Mouse (Mus musculus): Measurements from ENCODE around the gene Plekhh1. TPM values are rescaled to one million over a fixed set of nuclear protein-coding genes. Genes with fewer than 3 reads are reported as not detected.
A peak's percentile ranks its signal among the peaks of the same experiment; 100 is the strongest.
"Not testable (repeated sequence)": the region's sequence is repeated elsewhere in the genome, so short reads cannot be mapped to it uniquely, and the experiment has no call there.

Gene Plekhh1
- total and polyA plus RNA-seq, 2 experiments, result 0.09 to 0.27 TPM

DNA sequence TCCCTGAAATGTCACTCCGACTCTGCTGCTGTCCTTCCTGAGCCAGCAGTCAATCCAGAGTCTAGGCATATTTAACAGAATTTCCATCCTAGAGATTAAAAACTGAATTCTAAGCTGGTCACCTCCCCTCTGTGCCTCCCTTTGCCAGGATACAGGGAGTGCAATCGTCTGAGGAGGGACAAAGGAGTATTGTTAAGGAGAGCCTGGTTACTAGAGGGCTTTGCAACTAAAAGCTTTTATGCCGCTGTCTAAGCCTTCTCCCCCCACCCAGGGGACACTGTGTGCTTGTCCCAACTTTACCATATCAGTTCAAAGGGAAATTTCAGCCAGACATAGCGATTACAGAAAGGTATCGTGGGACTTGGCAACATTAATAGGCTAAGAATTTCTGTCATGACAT is 12.9 kb upstream of the Plekhh1 start:
- Histone ChIP-seq H3K36me3 (ENCODE audit: control insufficient read depth, insufficient read depth, low read length) (no peaks in the 10 kb centered on the region), H3K4me3 (ENCODE audit: insufficient read depth, low read depth, low read length) (no peak overlapping the region), H3K79me2 (ENCODE audit: control insufficient read depth, insufficient read depth, low read length) (no peaks in the 10 kb centered on the region), H3K27ac (replicated peaks; ENCODE audit: insufficient read depth, low read depth, low read length) (no peak overlapping the region), H3K9ac (ENCODE audit: low read depth, low read length) (no peak overlapping the region), H3K4me1 (ENCODE audit: control insufficient read depth, insufficient read depth, low read length) (no peaks in the 10 kb centered on the region), H3K27me3 (ENCODE audit: control insufficient read depth, insufficient read depth, low read length) (no peaks in the 10 kb centered on the region)
- DNase-seq (ENCODE audit: extremely low read depth, low read depth, low spot score), result no peak
- TF ChIP-seq CTCF (IDR thresholded peaks at IDR 0.05; ENCODE audit: low read depth, low read length) (no peak), POLR2A (IDR thresholded peaks at IDR 0.05; ENCODE audit: extremely low read depth, insufficient read depth, low read length) (no peak)
- 72% methylated on average over 5 of the region's 5 CpGs for WGBS

DNA sequence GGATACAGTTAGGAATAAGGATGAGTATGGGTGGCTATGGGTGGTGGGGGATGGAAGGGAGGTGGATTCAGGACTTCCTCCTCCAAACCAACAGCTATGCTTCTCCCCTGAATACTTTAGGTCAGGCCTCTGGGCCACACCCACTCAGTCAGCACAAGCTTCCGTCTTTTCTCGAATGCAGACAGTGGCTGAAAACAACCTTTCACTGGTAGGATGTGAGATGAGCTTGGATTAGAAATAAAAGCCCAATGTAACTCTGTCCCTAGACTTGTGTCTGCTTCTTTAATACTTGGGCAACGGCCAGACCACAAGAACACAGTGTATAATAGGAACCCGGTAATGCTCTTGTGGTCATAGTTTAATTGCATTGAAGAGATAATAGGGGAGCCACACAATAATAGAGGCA is 11.0 kb upstream of the Plekhh1 start:
- no peaks in the 10 kb centered on the region for H3K4me1 ChIP-seq (ENCODE audit: control insufficient read depth, insufficient read depth, low read length)
- TF ChIP-seq POLR2A (IDR thresholded peaks at IDR 0.05; ENCODE audit: extremely low read depth, insufficient read depth, low read length) (no peak), CTCF (IDR thresholded peaks at IDR 0.05; ENCODE audit: low read depth, low read length) (no peak)
- WGBS, result 70% methylated on average over 4 of the region's 4 CpGs
- no peak overlapping the region for H3K9ac ChIP-seq (ENCODE audit: low read depth, low read length)
- no peaks in the 10 kb centered on the region for H3K36me3 ChIP-seq (ENCODE audit: control insufficient read depth, insufficient read depth, low read length)
- H3K4me3 ChIP-seq (ENCODE audit: insufficient read depth, low read depth, low read length), result no peak overlapping the region
- no peaks in the 10 kb centered on the region for H3K79me2 ChIP-seq (ENCODE audit: control insufficient read depth, insufficient read depth, low read length)
- no peak overlapping the region for H3K27ac ChIP-seq (replicated peaks; ENCODE audit: insufficient read depth, low read depth, low read length)
- DNase-seq (ENCODE audit: extremely low read depth, low read depth, low spot score), result peak; percentile 31
- H3K27me3 ChIP-seq (ENCODE audit: control insufficient read depth, insufficient read depth, low read length), result no peaks in the 10 kb centered on the region

DNA sequence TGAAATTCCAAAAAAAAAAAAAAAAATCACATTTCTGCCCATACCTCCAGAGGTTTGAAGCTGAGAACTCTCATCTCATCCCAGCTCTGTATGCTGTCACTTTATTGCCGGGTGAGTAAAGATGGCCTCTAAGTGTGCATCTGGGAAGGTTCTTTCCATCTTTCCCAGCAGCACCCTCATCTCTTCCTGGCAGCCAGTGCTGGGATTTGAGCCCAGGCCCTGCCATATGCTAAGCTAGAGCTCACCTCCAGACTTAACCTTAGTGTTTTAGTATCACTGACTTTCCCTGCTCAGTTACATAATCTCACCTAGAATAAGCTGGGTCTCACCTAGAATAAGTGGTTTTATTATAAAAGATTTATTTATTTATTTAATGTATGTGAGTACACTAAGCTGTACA is 7.1 kb upstream of the Plekhh1 start:
- Histone ChIP-seq H3K4me1 (ENCODE audit: control insufficient read depth, insufficient read depth, low read length) (no peaks in the 10 kb centered on the region), H3K79me2 (ENCODE audit: control insufficient read depth, insufficient read depth, low read length) (no peaks in the 10 kb centered on the region)

DNA sequence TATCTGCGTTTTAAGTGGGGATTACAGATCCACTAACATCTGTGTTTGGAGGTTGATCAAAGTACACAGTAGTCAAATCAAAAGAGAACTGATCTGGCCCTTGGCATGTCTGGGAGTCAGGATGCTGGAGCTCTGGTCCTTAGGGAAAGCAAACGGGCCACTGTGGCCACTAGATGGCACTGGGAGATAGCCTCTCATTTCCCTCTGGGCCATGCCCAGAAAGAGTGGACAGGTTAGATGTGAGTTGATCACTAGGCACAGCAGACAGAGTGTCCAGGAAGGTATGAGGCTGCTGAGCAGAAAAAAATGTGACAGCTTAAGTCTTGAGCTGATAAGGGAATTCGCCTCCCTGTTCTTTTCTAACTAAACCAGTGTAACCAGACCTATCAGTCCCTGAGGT is 6.1 kb upstream of the Plekhh1 start:
- no peak overlapping the region for H3K9ac ChIP-seq (ENCODE audit: low read depth, low read length)
- H3K79me2 ChIP-seq (ENCODE audit: control insufficient read depth, insufficient read depth, low read length), result no peaks in the 10 kb centered on the region
- H3K27me3 ChIP-seq (ENCODE audit: control insufficient read depth, insufficient read depth, low read length), result no peaks in the 10 kb centered on the region
- TF ChIP-seq POLR2A (IDR thresholded peaks at IDR 0.05; ENCODE audit: extremely low read depth, insufficient read depth, low read length) (no peak), CTCF (IDR thresholded peaks at IDR 0.05; ENCODE audit: low read depth, low read length) (peak; percentile 91)
- no peak overlapping the region for H3K27ac ChIP-seq (replicated peaks; ENCODE audit: insufficient read depth, low read depth, low read length)
- no peak overlapping the region for H3K4me3 ChIP-seq (ENCODE audit: insufficient read depth, low read depth, low read length)
- DNase-seq (ENCODE audit: extremely low read depth, low read depth, low spot score), result peak; percentile 45
- WGBS, result 16% methylated on average over 3 of the region's 3 CpGs
- H3K36me3 ChIP-seq (ENCODE audit: control insufficient read depth, insufficient read depth, low read length), result no peaks in the 10 kb centered on the region
- H3K4me1 ChIP-seq (ENCODE audit: control insufficient read depth, insufficient read depth, low read length), result no peaks in the 10 kb centered on the region

More for the DNA sequence above, 7.1 kb upstream of the Plekhh1 start:
- 89% methylated on average over 1 of the region's 1 CpGs for WGBS
- Histone ChIP-seq H3K27ac (replicated peaks; ENCODE audit: insufficient read depth, low read depth, low read length) (no peak overlapping the region), H3K36me3 (ENCODE audit: control insufficient read depth, insufficient read depth, low read length) (no peaks in the 10 kb centered on the region), H3K4me3 (ENCODE audit: insufficient read depth, low read depth, low read length) (no peak overlapping the region), H3K9ac (ENCODE audit: low read depth, low read length) (no peak overlapping the region), H3K27me3 (ENCODE audit: control insufficient read depth, insufficient read depth, low read length) (no peaks in the 10 kb centered on the region)
- no peak for DNase-seq (ENCODE audit: extremely low read depth, low read depth, low spot score)
- TF ChIP-seq POLR2A (IDR thresholded peaks at IDR 0.05; ENCODE audit: extremely low read depth, insufficient read depth, low read length), result no peak
- no peak for TF ChIP-seq CTCF (IDR thresholded peaks at IDR 0.05; ENCODE audit: low read depth, low read length)

DNA sequence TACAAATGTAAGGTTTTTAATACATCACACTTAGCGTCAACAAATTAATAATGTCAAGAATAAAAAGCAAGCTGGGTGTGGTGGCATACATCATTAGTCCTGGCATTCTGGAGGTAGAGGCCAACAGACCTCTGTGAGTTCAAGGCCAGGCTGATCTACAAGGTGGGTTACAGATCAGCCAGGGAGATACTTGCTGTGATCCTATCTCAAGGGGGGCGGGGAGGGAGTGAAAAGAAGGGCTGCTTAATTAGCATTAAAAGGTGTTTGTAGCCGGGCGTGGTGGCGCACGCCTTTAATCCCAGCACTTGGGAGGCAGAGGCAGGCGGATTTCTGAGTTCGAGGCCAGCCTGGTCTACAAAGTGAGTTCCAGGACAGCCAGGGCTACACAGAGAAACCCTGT is 1.4 kb upstream of the Plekhh1 start:
- not testable (repeated sequence) for H3K4me1 ChIP-seq (ENCODE audit: control insufficient read depth, insufficient read depth, low read length); H3K27me3 ChIP-seq (ENCODE audit: control insufficient read depth, insufficient read depth, low read length); H3K36me3 ChIP-seq (ENCODE audit: control insufficient read depth, insufficient read depth, low read length); DNase-seq (ENCODE audit: extremely low read depth, low read depth, low spot score); H3K4me3 ChIP-seq (ENCODE audit: insufficient read depth, low read depth, low read length); H3K9ac ChIP-seq (ENCODE audit: low read depth, low read length); H3K27ac ChIP-seq (replicated peaks; ENCODE audit: insufficient read depth, low read depth, low read length); H3K79me2 ChIP-seq (ENCODE audit: control insufficient read depth, insufficient read depth, low read length)
- WGBS, result 97% methylated on average over 8 of the region's 8 CpGs

DNA sequence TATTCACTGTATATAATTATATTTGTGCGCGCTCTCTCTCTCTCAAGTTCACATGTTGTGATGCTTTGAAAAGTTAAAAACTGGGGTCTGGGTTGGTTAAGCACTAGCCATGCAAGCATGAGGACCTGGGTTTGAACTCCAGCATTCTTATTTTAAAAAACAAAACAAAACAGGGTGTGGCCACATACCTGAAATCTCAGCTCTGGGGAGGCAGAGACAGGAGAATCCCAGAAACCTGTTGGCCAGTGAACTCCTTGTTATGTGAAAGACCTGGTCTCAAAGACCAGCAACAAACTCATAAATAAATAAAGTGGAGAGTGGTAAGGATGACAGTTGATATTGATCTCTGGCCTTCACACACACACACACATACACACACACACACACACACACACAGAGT is 5.4 kb downstream of the Plekhh1 start:
- H3K27ac ChIP-seq (replicated peaks; ENCODE audit: insufficient read depth, low read depth, low read length), result no peak overlapping the region
- no peak overlapping the region for H3K4me3 ChIP-seq (ENCODE audit: insufficient read depth, low read depth, low read length)
- TF ChIP-seq POLR2A (IDR thresholded peaks at IDR 0.05; ENCODE audit: extremely low read depth, insufficient read depth, low read length) (no peak), CTCF (IDR thresholded peaks at IDR 0.05; ENCODE audit: low read depth, low read length) (no peak)
- DNase-seq (ENCODE audit: extremely low read depth, low read depth, low spot score), result no peak
- no peaks in the 10 kb centered on the region for H3K79me2 ChIP-seq (ENCODE audit: control insufficient read depth, insufficient read depth, low read length)
- H3K9ac ChIP-seq (ENCODE audit: low read depth, low read length), result no peak overlapping the region
- 100% methylated on average over 2 of the region's 2 CpGs for WGBS
- H3K27me3 ChIP-seq (ENCODE audit: control insufficient read depth, insufficient read depth, low read length), result peaks cover under 1% of the 10 kb centered on the region; the same call in 1 of the 2 replicates
- no peaks in the 10 kb centered on the region for H3K36me3 ChIP-seq (ENCODE audit: control insufficient read depth, insufficient read depth, low read length)
- peaks cover 2% of the 10 kb centered on the region; the same call in 1 of the 2 replicates for H3K4me1 ChIP-seq (ENCODE audit: control insufficient read depth, insufficient read depth, low read length)

All from liver, adult 2 months (tissue).